Mouse (Mus musculus): Measurements from ENCODE around the gene AC109138.7. TPM values are rescaled to one million over a fixed set of nuclear protein-coding genes. Genes with fewer than 3 reads are reported as not detected.

AC109138.7 gene
- not detected for polyA plus RNA-seq (2012; fragmentation: generic; extraction: Trizol)

- H3K79me2 ChIP-seq (ENCODE audit: control insufficient read depth, insufficient read depth) = peaks cover 28% of the 10 kb centered on the region
- H3ac ChIP-seq (ENCODE audit: control insufficient read depth, insufficient read length) = peak within 1 kb of the TSS; percentile 83
- no peak for TF ChIP-seq REST (IDR thresholded peaks at IDR 0.05; ENCODE audit: insufficient read depth, insufficient read length)
- TF ChIP-seq MAX (IDR thresholded peaks at IDR 0.05; ENCODE audit: low read depth) = no peak
- no peak for TF ChIP-seq E2F4 (IDR thresholded peaks at IDR 0.05; ENCODE audit: insufficient read depth)
- TF ChIP-seq TCF12 (IDR thresholded peaks at IDR 0.05; ENCODE audit: insufficient read depth, poor library complexity, severe bottlenecking) = no peak
- TF ChIP-seq MYOG (IDR thresholded peaks at IDR 0.05; ENCODE audit: control insufficient read depth in 1 of 3, insufficient read depth in 1 of 3, insufficient read length in 2 of 3, low read depth in 2 of 3) = no peak
- TF ChIP-seq POLR2A (IDR thresholded peaks at IDR 0.05; ENCODE audit: insufficient read length, low read depth) = no peak
- TF ChIP-seq MYOD1 (IDR thresholded peaks at IDR 0.05; ENCODE audit: control insufficient read depth in 1 of 3, insufficient read length in 2 of 3, low read depth in 2 of 3) = no peak
- no peak for TF ChIP-seq SRF (IDR thresholded peaks at IDR 0.05; ENCODE audit: control insufficient read depth, insufficient read length, low read depth)
- no peak for TF ChIP-seq USF1 (IDR thresholded peaks at IDR 0.05; ENCODE audit: low read depth)
- TF ChIP-seq TCF3 (IDR thresholded peaks at IDR 0.05; ENCODE audit: insufficient read length, low read depth) = no peak
- TF ChIP-seq CEBPB (IDR thresholded peaks at IDR 0.05; ENCODE audit: insufficient read depth, poor library complexity, severe bottlenecking) = no peak
- no peak for TF ChIP-seq POLR2AphosphoS2 (IDR thresholded peaks at IDR 0.05; ENCODE audit: insufficient read length, low read depth)
- H3K27me3 ChIP-seq (ENCODE audit: control insufficient read depth, insufficient read depth, insufficient read length) = no peaks in the 10 kb centered on the region
- H3K36me3 ChIP-seq (ENCODE audit: control insufficient read depth, insufficient read depth) = no peaks in the 10 kb centered on the region
- peak within 1 kb of the TSS; percentile 93 for H3K4me2 ChIP-seq (ENCODE audit: low read depth)
- peak within 1 kb of the TSS; percentile 39 for H3K4me3 ChIP-seq
Measured at GRCm38 (mm10) chr19:4214071-4214770, at the start of gene AC109138.7, which contains the start of gene Clcf1. Gene AC109138.7, plus strand, starts transcription at chr19:4214357. Gene Clcf1, plus strand, starts transcription at chr19:4214238.

DNA sequence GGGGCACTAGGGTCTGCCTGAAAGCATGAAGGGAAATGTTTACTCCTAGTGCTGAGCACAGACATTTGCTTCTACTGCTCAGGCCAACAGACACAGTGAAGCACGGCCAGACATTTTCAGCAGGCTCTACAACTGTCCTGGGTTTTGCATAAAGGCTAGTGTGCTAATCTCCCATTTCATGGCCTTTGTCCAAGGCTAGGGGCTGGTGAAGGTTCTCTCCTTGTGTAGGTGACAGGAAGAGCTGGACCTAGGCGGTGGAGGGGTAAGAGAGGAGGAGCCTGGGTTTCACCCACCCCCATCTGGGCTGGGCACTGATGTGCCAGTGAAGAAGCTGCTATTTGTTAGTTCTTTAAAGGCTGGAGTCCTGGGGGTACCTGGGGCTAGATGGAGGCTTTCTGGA lies 49.4 kb upstream of the AC109138.7 start:
- peaks cover 7% of the 10 kb centered on the region for H3K36me3 ChIP-seq (ENCODE audit: control insufficient read depth, insufficient read depth)
- TF ChIP-seq SRF (IDR thresholded peaks at IDR 0.05; ENCODE audit: control insufficient read depth, insufficient read length, low read depth) (no peak), POLR2AphosphoS2 (IDR thresholded peaks at IDR 0.05; ENCODE audit: insufficient read length, low read depth) (no peak), REST (IDR thresholded peaks at IDR 0.05; ENCODE audit: insufficient read depth, insufficient read length) (no peak), USF1 (IDR thresholded peaks at IDR 0.05; ENCODE audit: low read depth) (no peak), TCF3 (IDR thresholded peaks at IDR 0.05; ENCODE audit: insufficient read length, low read depth) (no peak), MAX (IDR thresholded peaks at IDR 0.05; ENCODE audit: low read depth) (no peak), POLR2A (IDR thresholded peaks at IDR 0.05; ENCODE audit: insufficient read length, low read depth) (no peak), MYOG (IDR thresholded peaks at IDR 0.05; ENCODE audit: control insufficient read depth in 1 of 3, insufficient read depth in 1 of 3, insufficient read length in 2 of 3, low read depth in 2 of 3) (no peak)
- H3ac ChIP-seq (ENCODE audit: control insufficient read depth, insufficient read length) = no peak overlapping the region
- H3K27me3 ChIP-seq (ENCODE audit: control insufficient read depth, insufficient read depth, insufficient read length) = no peaks in the 10 kb centered on the region
- no peak overlapping the region for H3K4me2 ChIP-seq (ENCODE audit: low read depth)
- H3K4me3 ChIP-seq = no peak overlapping the region
- peaks cover 13% of the 10 kb centered on the region for H3K79me2 ChIP-seq (ENCODE audit: control insufficient read depth, insufficient read depth)

DNA sequence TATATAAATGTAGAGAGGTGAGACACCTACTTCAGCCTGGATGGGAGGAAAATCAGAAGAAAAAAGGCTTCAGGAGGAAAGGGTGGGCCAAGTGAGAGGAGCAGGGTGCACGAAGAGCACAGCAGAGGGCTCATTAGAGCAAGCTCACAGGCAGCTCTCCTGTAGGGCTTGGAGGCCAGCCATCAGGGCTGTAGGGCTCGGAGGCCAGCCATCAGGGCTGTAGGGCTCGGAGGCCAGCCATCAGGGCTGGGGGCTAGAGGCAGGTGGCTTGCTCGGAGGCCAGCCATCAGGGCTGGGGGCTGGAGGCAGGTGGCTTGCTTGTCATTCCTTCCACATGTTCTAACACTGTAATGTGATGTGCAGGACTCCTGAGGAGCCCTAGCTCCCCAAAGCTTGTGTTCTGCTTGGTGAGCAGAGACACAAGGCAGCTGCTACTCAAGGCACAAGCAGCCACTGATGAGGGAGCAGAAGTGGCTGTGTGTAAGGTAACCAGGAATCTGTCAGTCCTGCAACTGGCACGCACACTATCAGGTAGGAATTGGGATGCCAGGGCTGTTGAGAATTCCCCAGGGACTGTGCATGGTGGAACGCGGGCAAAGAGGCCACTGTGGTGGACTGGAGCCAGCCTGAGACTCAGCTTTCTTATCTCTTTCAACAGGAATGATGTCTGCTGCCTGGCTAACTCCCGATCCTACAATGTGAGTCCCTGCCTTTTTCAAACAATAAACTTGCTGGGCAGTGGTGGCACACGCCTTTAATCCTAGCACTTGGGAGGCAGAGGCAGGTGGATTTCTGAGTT lies 47.3 kb upstream of the AC109138.7 start:
- Histone ChIP-seq H3K27me3 (ENCODE audit: control insufficient read depth, insufficient read depth, insufficient read length) (no peaks in the 10 kb centered on the region), H3ac (ENCODE audit: control insufficient read depth, insufficient read length) (no peak overlapping the region), H3K4me2 (ENCODE audit: low read depth) (no peak overlapping the region), H3K4me3 (no peak overlapping the region), H3K36me3 (ENCODE audit: control insufficient read depth, insufficient read depth) (no peaks in the 10 kb centered on the region), H3K79me2 (ENCODE audit: control insufficient read depth, insufficient read depth) (peaks cover 11% of the 10 kb centered on the region)
- TF ChIP-seq SRF (IDR thresholded peaks at IDR 0.05; ENCODE audit: control insufficient read depth, insufficient read length, low read depth) (no peak), TCF3 (IDR thresholded peaks at IDR 0.05; ENCODE audit: insufficient read length, low read depth) (no peak), E2F4 (IDR thresholded peaks at IDR 0.05; ENCODE audit: insufficient read depth) (no peak), CEBPB (IDR thresholded peaks at IDR 0.05; ENCODE audit: insufficient read depth, poor library complexity, severe bottlenecking) (no peak), POLR2AphosphoS2 (IDR thresholded peaks at IDR 0.05; ENCODE audit: insufficient read length, low read depth) (no peak), USF1 (IDR thresholded peaks at IDR 0.05; ENCODE audit: low read depth) (no peak), POLR2A (IDR thresholded peaks at IDR 0.05; ENCODE audit: insufficient read length, low read depth) (no peak), REST (IDR thresholded peaks at IDR 0.05; ENCODE audit: insufficient read depth, insufficient read length) (no peak), MYOD1 (IDR thresholded peaks at IDR 0.05; ENCODE audit: control insufficient read depth in 1 of 3, insufficient read length in 2 of 3, low read depth in 2 of 3) (no peak), MAX (IDR thresholded peaks at IDR 0.05; ENCODE audit: low read depth) (no peak), TCF12 (IDR thresholded peaks at IDR 0.05; ENCODE audit: insufficient read depth, poor library complexity, severe bottlenecking) (no peak), MYOG (IDR thresholded peaks at IDR 0.05; ENCODE audit: control insufficient read depth in 1 of 3, insufficient read depth in 1 of 3, insufficient read length in 2 of 3, low read depth in 2 of 3) (no peak)

DNA sequence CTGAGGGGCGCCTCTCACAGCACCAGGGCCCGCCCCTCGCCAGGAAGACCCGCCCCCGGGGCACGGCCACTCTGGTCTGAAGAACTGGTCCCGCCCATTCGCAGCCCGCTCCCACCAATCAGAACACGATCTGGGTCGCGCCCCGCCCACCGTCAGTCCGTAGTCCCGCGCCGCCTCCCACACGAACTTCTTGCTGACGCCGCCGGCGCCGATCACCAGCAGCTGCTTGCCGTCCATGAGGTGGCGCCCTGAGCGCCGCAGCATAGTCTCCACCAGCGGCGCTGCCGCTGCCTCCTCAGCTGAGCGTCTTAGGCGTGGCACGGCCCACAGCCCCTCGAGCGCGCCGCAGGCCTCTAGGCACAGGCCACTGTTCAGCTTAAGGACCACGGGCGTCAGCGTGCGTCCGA lies 44.8 kb upstream of the AC109138.7 start:
- H3K4me3 ChIP-seq = peak overlapping the region; percentile 27
- H3ac ChIP-seq (ENCODE audit: control insufficient read depth, insufficient read length) = peak overlapping the region; percentile 27
- no peaks in the 10 kb centered on the region for H3K36me3 ChIP-seq (ENCODE audit: control insufficient read depth, insufficient read depth)
- TF ChIP-seq TCF12 (IDR thresholded peaks at IDR 0.05; ENCODE audit: insufficient read depth, poor library complexity, severe bottlenecking) = no peak
- TF ChIP-seq POLR2A (IDR thresholded peaks at IDR 0.05; ENCODE audit: insufficient read length, low read depth) = peak; percentile 86
- no peak for TF ChIP-seq E2F4 (IDR thresholded peaks at IDR 0.05; ENCODE audit: insufficient read depth)
- TF ChIP-seq TCF3 (IDR thresholded peaks at IDR 0.05; ENCODE audit: insufficient read length, low read depth) = no peak
- TF ChIP-seq MYOG (IDR thresholded peaks at IDR 0.05; ENCODE audit: control insufficient read depth in 1 of 3, insufficient read depth in 1 of 3, insufficient read length in 2 of 3, low read depth in 2 of 3) = peak; percentile 39 to 87 (median 71)
- TF ChIP-seq REST (IDR thresholded peaks at IDR 0.05; ENCODE audit: insufficient read depth, insufficient read length) = no peak
- no peak for TF ChIP-seq CEBPB (IDR thresholded peaks at IDR 0.05; ENCODE audit: insufficient read depth, poor library complexity, severe bottlenecking)
- TF ChIP-seq MAX (IDR thresholded peaks at IDR 0.05; ENCODE audit: low read depth) = no peak
- peak in 2 of 3 experiments; percentile 57 to 85 for TF ChIP-seq MYOD1 (IDR thresholded peaks at IDR 0.05; ENCODE audit: control insufficient read depth in 1 of 3, insufficient read length in 2 of 3, low read depth in 2 of 3)
- no peak for TF ChIP-seq USF1 (IDR thresholded peaks at IDR 0.05; ENCODE audit: low read depth)
- peak; percentile 96 for TF ChIP-seq POLR2AphosphoS2 (IDR thresholded peaks at IDR 0.05; ENCODE audit: insufficient read length, low read depth)
- TF ChIP-seq SRF (IDR thresholded peaks at IDR 0.05; ENCODE audit: control insufficient read depth, insufficient read length, low read depth) = no peak
- H3K27me3 ChIP-seq (ENCODE audit: control insufficient read depth, insufficient read depth, insufficient read length) = no peaks in the 10 kb centered on the region
- no peaks in the 10 kb centered on the region for H3K79me2 ChIP-seq (ENCODE audit: control insufficient read depth, insufficient read depth)
- H3K4me2 ChIP-seq (ENCODE audit: low read depth) = peak overlapping the region; percentile 92
